Mouse (Mus musculus) neural tube, embryonic 13.5 days (tissue): ENCODE data around the gene Cnpy1. TPM values are rescaled to one million over a fixed set of nuclear protein-coding genes. Genes with fewer than 3 reads are reported as not detected.

Experiments
- ATAC-seq: fragments of 200-750 bp; cut with Nextera tagmentation; 2 replicates; pipeline ENCODE4 v1.8.0; 2017; ENCODE audit warnings: low read depth, mild to moderate bottlenecking, moderate TSS enrichment, moderate library complexity
- H3K27ac ChIP-seq: fragments of 300-500 bp; sonication (generic); replicated peaks from 2 replicates; pipeline ENCODE4 v1.5.1; 2015; ENCODE audit warnings: moderate library complexity, mild to moderate bottlenecking, inconsistent platforms
- H3K27me3 ChIP-seq: fragments of 300-500 bp; sonication (generic); 2 replicates; pipeline ENCODE4 v1.6.1; 2015; ENCODE audit warnings: mild to moderate bottlenecking, inconsistent platforms
- H3K36me3 ChIP-seq: fragments of 300-500 bp; sonication (generic); 2 replicates; pipeline ENCODE4 v1.6.1; 2015; ENCODE audit warnings: mild to moderate bottlenecking, inconsistent platforms
- H3K4me1 ChIP-seq: fragments of 300-500 bp; sonication (generic); replicated peaks from 2 replicates; pipeline ENCODE4 v1.6.1; 2015; ENCODE audit warnings: inconsistent platforms
- H3K4me2 ChIP-seq: fragments of 300-500 bp; sonication (generic); 2 replicates; pipeline ENCODE4 v1.6.1; 2015; ENCODE audit warnings: inconsistent platforms, mild to moderate bottlenecking, moderate library complexity
- H3K4me3 ChIP-seq: fragments of 300-500 bp; sonication (generic); 2 replicates; pipeline ENCODE4 v1.5.1; 2015; ENCODE audit warnings: mild to moderate bottlenecking, inconsistent platforms
- H3K9ac ChIP-seq: fragments of 300-500 bp; sonication (generic); 2 replicates; pipeline ENCODE4 v1.6.1; 2015; ENCODE audit warnings: moderate library complexity, mild to moderate bottlenecking, inconsistent platforms
- H3K9me3 ChIP-seq: fragments of 300-500 bp; sonication (generic); 2 replicates; pipeline ENCODE4 v1.6.1; 2016; ENCODE audit warnings: inconsistent platforms
- WGBS: fragments of 180-500 bp; shearing (Covaris S2); methylation state at CpG from one replicate; pipeline ENCODE4 v1.1.7; 2015; 5-methylcytosine and 5-hydroxymethylcytosine counted together
- polyA plus RNA-seq: library from polyadenylated mRNA; unstranded; fragments of >200 nt; fragmentation: Nextera tagmentation; extraction: Ambion mirVana; gene quantifications from 2 replicates; pipeline ENCODE4 v1.2.1, GENCODE M21; 2015

The Cnpy1 gene
- polyA plus RNA-seq, 1 experiment from 2014 or later = 1.3 TPM

DNA sequence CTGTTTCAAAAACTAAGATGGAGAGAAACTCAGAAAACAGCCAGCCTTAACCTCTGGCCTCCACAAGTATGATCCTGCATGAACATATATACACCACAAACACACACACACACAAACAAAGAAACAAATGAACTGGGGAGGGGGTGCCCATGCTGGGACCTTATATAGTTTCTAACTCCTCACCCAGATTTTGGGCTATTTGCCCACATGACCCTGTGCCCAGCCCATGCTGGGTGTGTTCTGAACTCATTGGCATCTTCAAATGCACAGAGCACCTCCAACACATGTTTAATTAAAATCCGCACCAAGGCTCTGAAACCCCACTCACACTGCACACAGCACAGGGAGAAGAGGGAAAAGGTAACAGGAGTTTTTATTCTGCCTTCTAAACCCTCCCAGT lies 14.3 kb upstream of the Cnpy1 start:
- no peak for ATAC-seq
- H3K4me3 ChIP-seq = no peak overlapping the region
- WGBS = 100% methylated on average over 1 of the region's 1 CpGs

DNA sequence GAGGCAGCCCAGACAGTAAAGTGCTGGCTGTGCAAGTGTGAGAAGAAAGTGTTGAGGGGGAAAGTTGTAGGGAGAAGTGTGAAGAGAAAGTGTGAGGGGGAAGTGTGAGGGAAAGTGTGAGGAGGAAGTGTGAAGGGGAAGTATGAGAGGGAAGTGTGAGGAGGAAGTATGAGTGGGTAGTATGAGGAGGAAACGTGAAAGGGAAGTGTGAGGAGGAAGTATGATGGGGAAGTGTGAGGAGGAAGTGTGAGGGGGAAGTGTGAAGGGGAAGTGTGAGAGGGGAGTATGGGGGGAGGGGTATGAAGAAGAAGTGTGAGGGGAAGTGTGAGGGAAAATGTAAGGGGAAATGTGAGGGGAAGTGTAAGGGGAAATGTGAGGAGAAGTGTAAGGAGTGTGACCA lies 13.8 kb upstream of the Cnpy1 start:
- WGBS = 70% methylated on average over 1 of the region's 1 CpGs

More for the DNA sequence above, 14.3 kb upstream of the Cnpy1 start:
- no peak overlapping the region for H3K4me2 ChIP-seq
- no peak overlapping the region for H3K27ac ChIP-seq
- no peaks in the 10 kb centered on the region for H3K36me3 ChIP-seq
- H3K4me1 ChIP-seq = no peaks in the 10 kb centered on the region
- no peaks in the 10 kb centered on the region for H3K27me3 ChIP-seq
- H3K9me3 ChIP-seq = no peaks in the 10 kb centered on the region
- no peak overlapping the region for H3K9ac ChIP-seq

DNA sequence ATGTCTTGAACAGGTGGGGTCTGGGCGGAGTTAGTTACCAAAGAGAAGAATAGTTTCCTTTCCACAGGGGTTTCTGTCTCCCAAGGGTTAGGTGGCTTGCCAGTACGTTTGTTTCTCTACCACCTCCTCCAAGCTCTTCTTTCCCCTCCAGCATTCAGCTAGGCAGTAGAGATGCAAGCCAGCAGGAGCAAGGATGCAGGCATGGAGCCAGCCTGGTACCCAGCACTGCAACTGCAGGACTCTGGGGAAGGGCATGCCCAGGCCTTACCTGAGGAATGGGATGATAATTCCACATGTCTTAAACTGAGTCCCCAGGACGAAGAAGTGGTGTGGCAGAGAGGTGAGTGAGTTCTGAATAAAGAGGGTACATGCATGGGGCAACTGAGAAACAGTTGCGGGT lies 12.2 kb upstream of the Cnpy1 start:
- WGBS = 75% methylated on average over 4 of the region's 4 CpGs
- Histone ChIP-seq H3K9ac (no peak overlapping the region), H3K4me3 (no peak overlapping the region), H3K4me2 (no peak overlapping the region), H3K27me3 (no peaks in the 10 kb centered on the region), H3K4me1 (no peaks in the 10 kb centered on the region), H3K36me3 (no peaks in the 10 kb centered on the region), H3K27ac (no peak overlapping the region), H3K9me3 (no peaks in the 10 kb centered on the region)
- no peak for ATAC-seq

More for the DNA sequence above, 13.8 kb upstream of the Cnpy1 start:
- no peak overlapping the region for H3K4me3 ChIP-seq
- H3K9me3 ChIP-seq = no peaks in the 10 kb centered on the region
- H3K4me1 ChIP-seq = no peaks in the 10 kb centered on the region
- no peak overlapping the region for H3K4me2 ChIP-seq
- no peak overlapping the region for H3K27ac ChIP-seq
- no peak for ATAC-seq
- H3K9ac ChIP-seq = no peak overlapping the region
- H3K36me3 ChIP-seq = no peaks in the 10 kb centered on the region
- H3K27me3 ChIP-seq = no peaks in the 10 kb centered on the region

- peaks cover 8% of the 10 kb centered on the region for H3K4me1 ChIP-seq
- 88% methylated on average over 4 of the region's 4 CpGs for WGBS
- no peak overlapping the region for H3K4me2 ChIP-seq
- H3K9ac ChIP-seq = no peak overlapping the region
- no peak for ATAC-seq
- H3K27me3 ChIP-seq = no peaks in the 10 kb centered on the region
- no peaks in the 10 kb centered on the region for H3K9me3 ChIP-seq
- no peaks in the 10 kb centered on the region for H3K36me3 ChIP-seq
- no peak overlapping the region for H3K27ac ChIP-seq
- no peak overlapping the region for H3K4me3 ChIP-seq
Observed at GRCm38 (mm10) chr5:28252999-28253398, 7.4 kb upstream of the Cnpy1 start.

- Histone ChIP-seq H3K4me1 (peaks cover 8% of the 10 kb centered on the region), H3K27me3 (no peaks in the 10 kb centered on the region), H3K27ac (no peak overlapping the region), H3K4me3 (no peak overlapping the region), H3K9me3 (no peaks in the 10 kb centered on the region), H3K36me3 (no peaks in the 10 kb centered on the region), H3K9ac (no peak overlapping the region), H3K4me2 (no peak overlapping the region)
- WGBS = 87% methylated on average over 4 of the region's 4 CpGs
- ATAC-seq = no peak
Observed at GRCm38 (mm10) chr5:28252260-28252659, 6.7 kb upstream of the Cnpy1 start.

DNA sequence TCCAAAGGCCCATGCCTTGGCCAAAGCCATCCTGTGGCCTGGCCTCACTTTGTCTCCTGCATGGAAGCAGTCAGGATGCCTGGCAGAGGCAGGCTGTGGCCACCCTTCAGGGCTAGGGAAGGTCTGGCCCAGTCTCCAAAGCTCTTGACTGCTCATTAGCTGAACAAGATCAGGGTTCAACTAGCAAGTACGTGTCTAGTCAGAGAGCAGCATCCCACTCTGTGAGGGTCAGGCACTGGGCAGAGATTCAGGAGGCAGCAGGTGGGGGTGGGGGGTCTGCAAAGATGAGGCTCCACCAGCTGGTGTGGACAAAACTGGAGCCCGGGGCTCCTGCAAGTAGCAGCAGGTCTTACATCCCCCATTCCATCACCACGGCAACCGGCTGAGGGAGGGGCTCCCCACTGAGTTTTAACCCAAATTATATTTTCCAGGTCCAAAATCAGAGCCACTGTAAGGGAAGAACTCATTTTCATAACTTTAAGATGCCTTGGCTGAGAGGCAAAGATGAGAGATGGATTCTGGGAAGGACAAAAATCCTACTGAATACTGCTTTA lies 5.7 kb upstream of the Cnpy1 start:
- Histone ChIP-seq H3K4me1 (peaks cover 8% of the 10 kb centered on the region), H3K27me3 (no peaks in the 10 kb centered on the region), H3K9ac (no peak overlapping the region), H3K36me3 (no peaks in the 10 kb centered on the region), H3K4me3 (no peak overlapping the region), H3K4me2 (no peak overlapping the region), H3K27ac (no peak overlapping the region), H3K9me3 (no peaks in the 10 kb centered on the region)
- no peak for ATAC-seq
- WGBS = 38% methylated on average over 4 of the region's 4 CpGs

DNA sequence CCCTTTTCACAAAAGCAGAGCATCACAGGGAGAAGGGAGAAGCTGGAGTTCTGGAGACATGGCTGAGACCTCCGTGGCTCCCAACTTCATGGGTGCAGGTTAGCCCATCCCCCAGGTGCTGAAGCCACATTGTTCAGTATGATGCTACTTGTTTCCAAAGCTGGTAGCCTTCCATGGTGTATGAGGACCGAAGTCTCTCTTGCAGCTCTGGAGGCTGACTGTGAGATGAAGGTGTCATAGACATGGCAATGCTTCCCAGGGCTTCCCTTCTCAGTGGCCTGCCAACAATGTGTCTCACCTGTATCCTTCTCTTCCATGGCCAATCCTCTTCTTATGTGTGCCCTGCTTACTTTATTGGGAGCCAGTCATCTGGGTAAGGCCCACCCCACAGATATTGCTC lies 4.9 kb upstream of the Cnpy1 start:
- WGBS = 90% methylated on average over 2 of the region's 2 CpGs
- Histone ChIP-seq H3K27me3 (no peaks in the 10 kb centered on the region), H3K4me2 (no peak overlapping the region), H3K4me1 (peaks cover 8% of the 10 kb centered on the region), H3K36me3 (no peaks in the 10 kb centered on the region), H3K4me3 (no peak overlapping the region), H3K27ac (no peak overlapping the region), H3K9ac (no peak overlapping the region), H3K9me3 (no peaks in the 10 kb centered on the region)
- ATAC-seq = no peak

- H3K27ac ChIP-seq = no peak overlapping the region
- H3K9me3 ChIP-seq = no peaks in the 10 kb centered on the region
- H3K27me3 ChIP-seq = 0 out of 2 replicates have a peak, but pooled peaks cover 3% of the 10 kb centered on the region
- H3K4me1 ChIP-seq = no peaks in the 10 kb centered on the region
- H3K4me2 ChIP-seq = no peak overlapping the region
- H3K36me3 ChIP-seq = no peaks in the 10 kb centered on the region
- ATAC-seq = no peak
- H3K4me3 ChIP-seq = no peak overlapping the region
- no peak overlapping the region for H3K9ac ChIP-seq
- 67% methylated on average over 4 of the region's 4 CpGs for WGBS
Observed at GRCm38 (mm10) chr5:28245121-28245520, 485 bp downstream of the Cnpy1 start.

GRCm38 (mm10) chr5:28243501-28244177 lies 2.0 kb downstream of the Cnpy1 start:
- Histone ChIP-seq H3K27me3 (0 out of 2 replicates have a peak, but pooled peaks cover 3% of the 10 kb centered on the region), H3K27ac (no peak overlapping the region), H3K9ac (no peak overlapping the region), H3K4me2 (no peak overlapping the region), H3K36me3 (no peaks in the 10 kb centered on the region), H3K4me1 (no peaks in the 10 kb centered on the region), H3K4me3 (no peak overlapping the region), H3K9me3 (no peaks in the 10 kb centered on the region)
- ATAC-seq = no peak
- 76% methylated on average over 8 of the region's 8 CpGs for WGBS

DNA sequence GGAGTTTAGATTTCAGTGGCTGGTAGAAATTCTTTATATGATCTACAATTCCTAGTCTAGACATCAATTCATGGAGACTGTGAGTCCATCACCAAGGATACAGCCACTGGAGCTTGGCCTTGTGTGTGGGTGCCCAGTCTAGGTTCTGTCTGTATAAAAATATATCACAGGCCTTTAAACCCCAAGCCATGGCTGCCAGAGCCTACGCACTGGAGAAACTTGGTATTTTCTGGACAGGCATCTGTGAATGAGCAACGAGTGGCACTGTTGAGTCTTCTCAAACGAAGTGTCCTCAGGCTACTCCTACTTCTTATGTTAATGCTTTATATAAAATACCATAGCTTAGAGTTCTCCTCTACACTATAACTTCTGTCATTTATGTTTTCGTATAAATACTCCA lies 4.2 kb downstream of the Cnpy1 start:
- no peaks in the 10 kb centered on the region for H3K4me1 ChIP-seq
- no peaks in the 10 kb centered on the region for H3K36me3 ChIP-seq
- H3K27me3 ChIP-seq = 0 out of 2 replicates have a peak, but pooled peaks cover 3% of the 10 kb centered on the region
- 83% methylated on average over 4 of the region's 4 CpGs for WGBS
- ATAC-seq = no peak
- H3K4me2 ChIP-seq = no peak overlapping the region
- no peak overlapping the region for H3K9ac ChIP-seq
- no peak overlapping the region for H3K27ac ChIP-seq
- H3K9me3 ChIP-seq = no peaks in the 10 kb centered on the region
- H3K4me3 ChIP-seq = no peak overlapping the region

DNA sequence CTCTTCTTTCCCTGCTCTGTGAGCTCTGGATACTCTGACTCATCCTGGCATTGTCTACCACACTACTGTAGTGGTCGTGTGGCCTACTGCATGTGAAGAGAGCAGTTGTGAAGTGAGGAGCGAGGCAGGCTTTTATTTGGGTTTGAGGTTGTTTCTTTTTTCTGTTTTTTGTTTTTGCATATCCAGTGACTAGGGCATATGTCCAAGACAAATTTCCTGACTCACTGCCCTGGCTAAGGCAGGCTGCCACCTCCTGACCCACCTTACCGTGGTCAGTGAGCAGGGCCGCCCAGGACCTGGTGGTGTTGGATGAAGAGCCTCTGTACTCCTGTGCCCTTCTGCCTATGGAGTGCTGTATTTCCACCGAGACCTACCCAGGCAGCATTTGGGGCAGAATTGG lies 5.8 kb downstream of the Cnpy1 start:
- Histone ChIP-seq H3K36me3 (no peaks in the 10 kb centered on the region), H3K27ac (no peak overlapping the region), H3K4me1 (no peaks in the 10 kb centered on the region), H3K4me3 (no peak overlapping the region), H3K4me2 (no peak overlapping the region), H3K27me3 (0 out of 2 replicates have a peak, but pooled peaks cover 3% of the 10 kb centered on the region), H3K9me3 (no peaks in the 10 kb centered on the region), H3K9ac (no peak overlapping the region)
- no peak for ATAC-seq
- 84% methylated on average over 5 of the region's 5 CpGs for WGBS

- Histone ChIP-seq H3K9ac (no peak overlapping the region), H3K27me3 (0 out of 2 replicates have a peak, but pooled peaks cover 3% of the 10 kb centered on the region), H3K9me3 (no peaks in the 10 kb centered on the region), H3K27ac (no peak overlapping the region), H3K4me3 (no peak overlapping the region), H3K4me2 (no peak overlapping the region), H3K36me3 (no peaks in the 10 kb centered on the region), H3K4me1 (no peaks in the 10 kb centered on the region)
- no peak for ATAC-seq
- 86% methylated on average over 5 of the region's 5 CpGs for WGBS
Observed at GRCm38 (mm10) chr5:28238876-28239275, 6.7 kb downstream of the Cnpy1 start.

GRCm38 (mm10) chr5:28238152-28238551 lies 7.5 kb downstream of the Cnpy1 start:
- WGBS = 19% methylated on average over 4 of the region's 4 CpGs
- Histone ChIP-seq H3K27ac (no peak overlapping the region), H3K4me2 (no peak overlapping the region)

More at GRCm38 (mm10) chr5:28238152-28238551, 7.5 kb downstream of the Cnpy1 start:
- H3K4me3 ChIP-seq = no peak overlapping the region
- H3K9me3 ChIP-seq = no peaks in the 10 kb centered on the region
- H3K9ac ChIP-seq = no peak overlapping the region
- ATAC-seq = no peak
- no peaks in the 10 kb centered on the region for H3K27me3 ChIP-seq
- no peaks in the 10 kb centered on the region for H3K36me3 ChIP-seq
- no peaks in the 10 kb centered on the region for H3K4me1 ChIP-seq
